ENCODE assay signal across 10 mouse cellular contexts in genomic region chr6:87597116-87597833, GRCm38 (mm10). TPM values are rescaled to one million over a fixed set of nuclear protein-coding genes. Genes with fewer than 3 reads are reported as not detected.
DNase-seq lines count a peak whose midpoint lies in the region; ATAC-seq and TF ChIP-seq lines count a peak whose summit lies in the region.
"Had no signal": no experiment of that assay in that cellular context is flagged by ENCODE, and none has a peak within 500 bp of the region (broad histone marks: within the 10 kb centered on the region; RNA-seq: fewer than 3 reads in every experiment).

No protein-coding gene starts in this region.

- H3K79me2 ChIP-seq in heart, adult 2 months (replicated peaks; ENCODE audit: control insufficient read depth, insufficient read depth, low read length) = no peaks in the 10 kb centered on the region

- H3K9me3 ChIP-seq in heart, embryonic 16.5 days (replicated peaks; ENCODE audit: control insufficient read depth, low read length) = no peaks in the 10 kb centered on the region
- no peaks in the 10 kb centered on the region for H3K9me3 ChIP-seq in hindbrain, embryonic 12.5 days (replicated peaks)
- no peaks in the 10 kb centered on the region for H3K9me3 ChIP-seq in midbrain, embryonic 10.5 days (replicated peaks)
- H3K9me3 ChIP-seq in liver, postnatal 0 days (ENCODE audit: low read length) = no peaks in the 10 kb centered on the region
- H3K9me3 ChIP-seq: embryonic facial prominence, embryonic 15.5 days had no signal

- no peak for TF ChIP-seq CTCF in heart, adult 2 months (IDR thresholded peaks at IDR 0.05)
- no peak for TF ChIP-seq CTCF in brain, embryonic 14.5 days (IDR thresholded peaks at IDR 0.05; ENCODE audit: borderline replicate concordance, extremely low read depth, insufficient read depth, insufficient read length)
- TF ChIP-seq CTCF in liver, postnatal 0 days (IDR thresholded peaks at IDR 0.05; ENCODE audit: low read depth) = no peak

- intact Hi-C loops in heart, adult 2 months (cut with DNase I) = no loop called here
- intact Hi-C loops in heart, postnatal 36 days (cut with DNase I) = no loop called here

- H3K4me3 ChIP-seq in heart, embryonic 16.5 days (ENCODE audit: low read length) = no peak overlapping the region
- no peak overlapping the region for H3K4me3 ChIP-seq in heart, adult 2 months
- H3K4me3 ChIP-seq in hindbrain, embryonic 12.5 days = no peak overlapping the region
- peak overlapping the region; percentile 18; the same call in 1 of the 2 replicates for H3K4me3 ChIP-seq in midbrain, embryonic 10.5 days
- no peak overlapping the region for H3K4me3 ChIP-seq in liver, postnatal 0 days (ENCODE audit: low read depth, low read length)
- H3K4me3 ChIP-seq: embryonic facial prominence, embryonic 15.5 days had no signal

- DNase-seq in heart, adult 2 months = no peak
- peak; percentile 95 for DNase-seq in brain, embryonic 14.5 days (ENCODE audit: low read depth)
- peak; percentile 68 for DNase-seq in midbrain, embryonic 10.5 days (ENCODE audit: low spot score)
- DNase-seq in B cell, adult 2 months = no peak
- DNase-seq in liver, postnatal 0 days = no peak
- DNase-seq in heart, postnatal 36 days = no peak

- WGBS in heart, embryonic 16.5 days = 47% methylated on average over 10 of the region's 10 CpGs
- WGBS in heart, adult 2 months = 51% methylated on average over 10 of the region's 10 CpGs
- 36% methylated on average over 10 of the region's 10 CpGs for WGBS in hindbrain, embryonic 12.5 days
- 38% methylated on average over 10 of the region's 10 CpGs for WGBS in midbrain, embryonic 10.5 days
- WGBS in liver, postnatal 0 days (ENCODE audit: insufficient replicate concordance) = 60% methylated on average over 10 of the region's 10 CpGs

- TF ChIP-seq POLR2A in heart, adult 2 months (IDR thresholded peaks at IDR 0.05; ENCODE audit: insufficient read depth, low read depth, low read length) = no peak
- TF ChIP-seq POLR2A in brain, embryonic 14.5 days (IDR thresholded peaks at IDR 0.05; ENCODE audit: borderline replicate concordance, extremely low read depth, insufficient read depth, insufficient read length, poor library complexity, severe bottlenecking) = no peak

- no peak overlapping the region for H3K4me2 ChIP-seq in heart, embryonic 16.5 days (ENCODE audit: low read depth, low read length)
- H3K4me2 ChIP-seq in hindbrain, embryonic 12.5 days (replicated peaks) = no peak overlapping the region; the same call in 1 of the 2 replicates
- no peak overlapping the region for H3K4me2 ChIP-seq in liver, postnatal 0 days (ENCODE audit: low read depth, low read length)
- H3K4me2 ChIP-seq: embryonic facial prominence, embryonic 15.5 days had no signal

- peaks cover 2% of the 10 kb centered on the region; the same call in 1 of the 2 replicates for H3K27me3 ChIP-seq in heart, embryonic 16.5 days (ENCODE audit: control insufficient read depth, insufficient read depth, low read length)
- no peaks in the 10 kb centered on the region for H3K27me3 ChIP-seq in heart, adult 2 months (ENCODE audit: control insufficient read depth, insufficient read depth, low read length)
- H3K27me3 ChIP-seq in hindbrain, embryonic 12.5 days = no peaks in the 10 kb centered on the region
- H3K27me3 ChIP-seq in midbrain, embryonic 10.5 days (ENCODE audit: low read depth, poor library complexity, severe bottlenecking) = no peaks in the 10 kb centered on the region
- no peaks in the 10 kb centered on the region for H3K27me3 ChIP-seq in liver, postnatal 0 days (ENCODE audit: insufficient read depth, low read length)
- H3K27me3 ChIP-seq: embryonic facial prominence, embryonic 15.5 days had no signal

- peaks cover 5% of the 10 kb centered on the region; the same call in 1 of the 2 replicates for H3K4me1 ChIP-seq in heart, embryonic 16.5 days (ENCODE audit: control insufficient read depth, insufficient read depth, low read length)
- no peaks in the 10 kb centered on the region for H3K4me1 ChIP-seq in heart, adult 2 months (ENCODE audit: control insufficient read depth, insufficient read depth, low read length)
- H3K4me1 ChIP-seq in hindbrain, embryonic 12.5 days = 0 out of 2 replicates have a peak, but pooled peaks cover 5% of the 10 kb centered on the region
- H3K4me1 ChIP-seq in midbrain, embryonic 10.5 days = peaks cover 18% of the 10 kb centered on the region
- H3K4me1 ChIP-seq in liver, postnatal 0 days (ENCODE audit: insufficient read depth) = no peaks in the 10 kb centered on the region

- no peak overlapping the region for H3K27ac ChIP-seq in heart, embryonic 16.5 days (ENCODE audit: low read length)
- H3K27ac ChIP-seq in heart, adult 2 months = no peak overlapping the region
- H3K27ac ChIP-seq in hindbrain, embryonic 12.5 days = peak overlapping the region; percentile 35; the same call in 1 of the 2 replicates
- H3K27ac ChIP-seq in midbrain, embryonic 10.5 days (replicated peaks) = peak overlapping the region; percentile 76
- no peak overlapping the region for H3K27ac ChIP-seq in liver, postnatal 0 days (ENCODE audit: low read depth)
- H3K27ac ChIP-seq: embryonic facial prominence, embryonic 15.5 days; liver, embryonic 14.5 days had no signal

- ATAC-seq in heart, embryonic 16.5 days (replicated peaks; ENCODE audit: extremely low read depth, insufficient read depth, low FRiP score) = peak; percentile 58
- peak; percentile 86 for ATAC-seq in hindbrain, embryonic 12.5 days (ENCODE audit: low FRiP score)
- ATAC-seq in liver, postnatal 0 days = no peak

- no peak overlapping the region for H3K9ac ChIP-seq in heart, embryonic 16.5 days (ENCODE audit: low read length)
- no peak overlapping the region for H3K9ac ChIP-seq in heart, adult 2 months (ENCODE audit: low read depth, low read length)
- no peak overlapping the region for H3K9ac ChIP-seq in hindbrain, embryonic 12.5 days
- no peak overlapping the region for H3K9ac ChIP-seq in liver, postnatal 0 days (replicated peaks)
- H3K9ac ChIP-seq: embryonic facial prominence, embryonic 15.5 days; liver, embryonic 14.5 days had no signal

- H3K36me3 ChIP-seq in heart, embryonic 16.5 days (ENCODE audit: control insufficient read depth, insufficient read depth) = no peaks in the 10 kb centered on the region
- no peaks in the 10 kb centered on the region for H3K36me3 ChIP-seq in heart, adult 2 months (ENCODE audit: control insufficient read depth, insufficient read depth, low read length)
- no peaks in the 10 kb centered on the region for H3K36me3 ChIP-seq in hindbrain, embryonic 12.5 days
- H3K36me3 ChIP-seq in midbrain, embryonic 10.5 days = no peaks in the 10 kb centered on the region
- H3K36me3 ChIP-seq in liver, postnatal 0 days (replicated peaks; ENCODE audit: insufficient read depth, low read length) = no peaks in the 10 kb centered on the region
- H3K36me3 ChIP-seq: embryonic facial prominence, embryonic 15.5 days had no signal

- TF ChIP-seq EP300 in heart, adult 2 months (IDR thresholded peaks at IDR 0.05; ENCODE audit: insufficient read depth, low read depth, low read length) = no peak
- no peak for TF ChIP-seq EP300 in liver, postnatal 0 days (IDR thresholded peaks at IDR 0.05; ENCODE audit: low read depth)

RNA-seq across cellular contexts. Expression of gene Prokr1, which starts 6.7 kb away (rescaled TPM):
- 0.87 and 1.4 TPM in 2 replicates for polyA plus RNA-seq in heart, embryonic 16.5 days (2015; fragmentation: Nextera tagmentation; extraction: Ambion mirVana)
- total RNA-seq in heart, adult 2 months (2021) = under 1 TPM; 0.37 to 0.77 TPM
- polyA plus RNA-seq in heart, adult 2 months (2012; rRNA removed) = 0.23 and 0.97 TPM in 2 replicates
- polyA plus RNA-seq in brain, embryonic 14.5 days (2012; rRNA removed) = 2.4 TPM in 2 replicates
- polyA plus RNA-seq in hindbrain, embryonic 12.5 days (2016; fragmentation: Nextera tagmentation; extraction: Ambion mirVana) = 3.4 TPM in 2 replicates
- polyA plus RNA-seq in midbrain, embryonic 10.5 days (2016; fragmentation: Nextera tagmentation; extraction: Ambion mirVana) = 3.1 and 3.4 TPM in 2 replicates
- polyA plus RNA-seq in liver, postnatal 0 days (2015; fragmentation: Nextera tagmentation; extraction: Ambion mirVana) = 1.1 and 1.6 TPM in 2 replicates
- total RNA-seq in heart, postnatal 36 days (2021) = under 1 TPM; 0.43 to 0.50 TPM

Comparison
In these comparisons a context has a peak if more than half of its experiments do, and no peak if none do; other contexts are left out.
1. H3K27ac ChIP-seq: peak in hindbrain, embryonic 12.5 days (single experiment) and midbrain, embryonic 10.5 days (single experiment); none in heart, embryonic 16.5 days (single experiment), heart, adult 2 months (single experiment) and liver, postnatal 0 days (single experiment).
2. DNase-seq: peak in brain, embryonic 14.5 days (single experiment) and midbrain, embryonic 10.5 days (single experiment); none in heart, adult 2 months (0 of 2), B cell, adult 2 months (0 of 2), liver, postnatal 0 days (single experiment) and heart, postnatal 36 days (0 of 2).